Mouse (Mus musculus): ENCODE results near the gene Clpx.
"Not testable (repeated sequence)": the region's sequence is repeated elsewhere in the genome, so short reads cannot be mapped to it uniquely, and the experiment has no call there.

The Clpx gene

GRCm38 (mm10) chr9:65289988-65290387, 4.1 kb upstream of the Clpx start:
- in situ Hi-C loops (cut with MseI, MboI), result loop anchor here in 1 of 2 experiments (10.0 kb wide), 1 partner anchor 65 kb away; no protein-coding TSS in a partner anchor

- in situ Hi-C loops (cut with MseI, MboI), result no loop called here
Measured at GRCm38 (mm10) chr9:65292421-65292820, 1.6 kb upstream of the Clpx start.

- in situ Hi-C loops (cut with MseI, MboI), result no loop called here
Measured at GRCm38 (mm10) chr9:65293119-65293518, 941 bp upstream of the Clpx start.

GRCm38 (mm10) chr9:65293580-65293972, 484 bp upstream of the Clpx start:
- in situ Hi-C loops (cut with MseI, MboI), result no loop called here

GRCm38 (mm10) chr9:65294716-65295378, 787 bp downstream of the Clpx start:
- in situ Hi-C loops (cut with MseI, MboI), result no loop called here

- in situ Hi-C loops (cut with MseI, MboI), result no loop called here
Measured at GRCm38 (mm10) chr9:65297056-65297455, 3.0 kb downstream of the Clpx start.

GRCm38 (mm10) chr9:65298761-65299160, 4.7 kb downstream of the Clpx start:
- in situ Hi-C loops (cut with MseI, MboI), result no loop called here

- in situ Hi-C loops (cut with MseI, MboI), result no loop called here
Measured at GRCm38 (mm10) chr9:65299650-65300049, 5.6 kb downstream of the Clpx start.

- in situ Hi-C loops (cut with MseI, MboI), result no loop called here
Measured at GRCm38 (mm10) chr9:65302327-65302983, 8.4 kb downstream of the Clpx start.

- in situ Hi-C loops (cut with MseI, MboI), result no loop called here
Measured at GRCm38 (mm10) chr9:65303586-65303985, 9.5 kb downstream of the Clpx start.

- in situ Hi-C loops (cut with MseI, MboI), result no loop called here
Measured at GRCm38 (mm10) chr9:65304300-65304699, 10.2 kb downstream of the Clpx start.

- in situ Hi-C loops (cut with MseI, MboI), result no loop called here
Measured at GRCm38 (mm10) chr9:65306672-65307071, 12.6 kb downstream of the Clpx start.

GRCm38 (mm10) chr9:65308011-65308410, 14.0 kb downstream of the Clpx start:
- in situ Hi-C loops (cut with MseI, MboI), result no loop called here

GRCm38 (mm10) chr9:65312669-65313357, 18.8 kb downstream of the Clpx start:
- in situ Hi-C loops (cut with MseI, MboI), result no loop called here

GRCm38 (mm10) chr9:65313846-65314245, 19.8 kb downstream of the Clpx start:
- in situ Hi-C loops (cut with MseI, MboI), result no loop called here

- in situ Hi-C loops (cut with MseI, MboI), result no loop called here
Measured at GRCm38 (mm10) chr9:65322255-65322900, 28.3 kb downstream of the Clpx start.

GRCm38 (mm10) chr9:65325971-65326370, 31.9 kb downstream of the Clpx start:
- in situ Hi-C loops (cut with MseI, MboI), result no loop called here

GRCm38 (mm10) chr9:65327371-65327770, 33.3 kb downstream of the Clpx start:
- in situ Hi-C loops (cut with MseI, MboI), result no loop called here

- in situ Hi-C loops (cut with MseI, MboI), result no loop called here
Measured at GRCm38 (mm10) chr9:65333958-65334357, 39.9 kb downstream of the Clpx start.

- in situ Hi-C loops (cut with MseI, MboI), result no loop called here
Measured at GRCm38 (mm10) chr9:65339146-65339545, 45.1 kb downstream of the Clpx start.

- in situ Hi-C loops (cut with MseI, MboI), result no loop called here
Measured at GRCm38 (mm10) chr9:65340414-65340813, 46.4 kb downstream of the Clpx start.

GRCm38 (mm10) chr9:65345439-65345838, 51.4 kb downstream of the Clpx start:
- in situ Hi-C loops (cut with MseI, MboI), result not testable (repeated sequence)
